In genomic region chr2:158036408-158036807, GRCm38 (mm10) we compare ENCODE assay signal across 25 mouse cellular contexts.
"Had no signal": no experiment of that assay in that cellular context is flagged by ENCODE, and none has a peak within 500 bp of the region (broad histone marks: within the 10 kb centered on the region; RNA-seq: fewer than 3 reads in every experiment).

No protein-coding gene starts in this region.

- H3K4me2 ChIP-seq: kidney, embryonic 15.5 days; limb, embryonic 13.5 days; lung, embryonic 15.5 days; midbrain, embryonic 13.5 days; neural tube, embryonic 13.5 days had no signal

- H3K27ac ChIP-seq: kidney, embryonic 15.5 days; left cerebral cortex, adult 2 months; limb, embryonic 10.5 days; limb, embryonic 13.5 days; lung, embryonic 15.5 days; midbrain, embryonic 10.5 days; midbrain, embryonic 13.5 days; neural tube, embryonic 13.5 days; stomach, postnatal 0 days had no signal

- H3K27me3 ChIP-seq: kidney, embryonic 15.5 days; limb, embryonic 13.5 days; lung, embryonic 15.5 days; megakaryocyte, embryonic 14.5 days; midbrain, embryonic 13.5 days; neural tube, embryonic 13.5 days had no signal

- H3K9ac ChIP-seq: kidney, embryonic 15.5 days; limb, embryonic 13.5 days; lung, embryonic 15.5 days; midbrain, embryonic 13.5 days; neural tube, embryonic 13.5 days had no signal

- H3K9me3 ChIP-seq: kidney, embryonic 15.5 days; limb, embryonic 10.5 days; limb, embryonic 13.5 days; lung, embryonic 15.5 days; megakaryocyte, embryonic 14.5 days; midbrain, embryonic 10.5 days; midbrain, embryonic 13.5 days; neural tube, embryonic 13.5 days had no signal

- DNase-seq: kidney, adult 11 months; kidney, adult 8-10 months; kidney, postnatal 10 days; kidney, postnatal 36 days; layer of hippocampus, postnatal 36 days; lung, adult 18-20 months; lung, postnatal 10 days; lung, postnatal 36 days; retina, postnatal 1 day; right cerebral cortex, postnatal 4 days; thymus, adult 2 months; thymus, postnatal 14 days; thymus, postnatal 4 days had no signal

- H3K4me3 ChIP-seq: kidney, embryonic 15.5 days; left cerebral cortex, adult 2 months; limb, embryonic 10.5 days; limb, embryonic 13.5 days; lung, embryonic 15.5 days; megakaryocyte, embryonic 14.5 days; midbrain, embryonic 10.5 days; midbrain, embryonic 13.5 days; myocyte; neural tube, embryonic 13.5 days had no signal

- ATAC-seq: midbrain, embryonic 13.5 days; midbrain, embryonic 16.5 days had no signal
